Mouse (Mus musculus): ENCODE data around the gene Prmt7.
"Not testable (repeated sequence)": the region's sequence is repeated elsewhere in the genome, so short reads cannot be mapped to it uniquely, and the experiment has no call there.

Gene Prmt7

GRCm38 (mm10) chr8:106210821-106211345, at the start of gene Prmt7, which contains the start of gene Slc7a6os:
Prmt7 (plus strand) TSS chr8:106210936.
Slc7a6os (minus strand) TSS chr8:106210935.
- DNase-seq = peak; percentile 93

GRCm38 (mm10) chr8:106163251-106163650, 47.5 kb upstream of the Prmt7 start:
- no peak for DNase-seq

- DNase-seq = peak; percentile 63
These were observed 45.3 kb upstream of the Prmt7 start for GRCm38 (mm10) chr8:106165460-106165859.

GRCm38 (mm10) chr8:106168356-106169016, 42.2 kb upstream of the Prmt7 start, which contains the start of gene Slc7a6:
Slc7a6 (plus strand) TSS chr8:106168857.
- DNase-seq = peak; percentile 83

GRCm38 (mm10) chr8:106169017-106169933, 41.5 kb upstream of the Prmt7 start:
- DNase-seq = peak; percentile 34

- DNase-seq = no peak
These were observed 40.7 kb upstream of the Prmt7 start for GRCm38 (mm10) chr8:106169934-106170480.

- no peak for DNase-seq
These were observed 37.2 kb upstream of the Prmt7 start for GRCm38 (mm10) chr8:106173566-106173965.

GRCm38 (mm10) chr8:106176891-106177290, 33.8 kb upstream of the Prmt7 start:
- DNase-seq = no peak

- DNase-seq = no peak
These were observed 33.1 kb upstream of the Prmt7 start for GRCm38 (mm10) chr8:106177594-106177993.

- DNase-seq = no peak
These were observed 32.3 kb upstream of the Prmt7 start for GRCm38 (mm10) chr8:106178428-106178827.

GRCm38 (mm10) chr8:106185628-106186270, 25.0 kb upstream of the Prmt7 start:
- DNase-seq = peak; percentile 25

GRCm38 (mm10) chr8:106186394-106186793, 24.3 kb upstream of the Prmt7 start:
- no peak for DNase-seq

- no peak for DNase-seq
These were observed 21.6 kb upstream of the Prmt7 start for GRCm38 (mm10) chr8:106189162-106189561.

GRCm38 (mm10) chr8:106191639-106192038, 19.1 kb upstream of the Prmt7 start:
- no peak for DNase-seq

GRCm38 (mm10) chr8:106193162-106193561, 17.6 kb upstream of the Prmt7 start:
- DNase-seq = no peak

- no peak for DNase-seq
These were observed 16.7 kb upstream of the Prmt7 start for GRCm38 (mm10) chr8:106194062-106194461.

GRCm38 (mm10) chr8:106198741-106199140, 12.0 kb upstream of the Prmt7 start:
- DNase-seq = no peak

GRCm38 (mm10) chr8:106199596-106199995, 11.1 kb upstream of the Prmt7 start:
- not testable (repeated sequence) for DNase-seq

- DNase-seq = no peak
These were observed 553 bp upstream of the Prmt7 start for GRCm38 (mm10) chr8:106210035-106210731.

- DNase-seq = no peak
These were observed 685 bp downstream of the Prmt7 start for GRCm38 (mm10) chr8:106211421-106211820.

- DNase-seq = no peak
These were observed 3.2 kb downstream of the Prmt7 start for GRCm38 (mm10) chr8:106213959-106214358.

- DNase-seq = no peak
These were observed 8.9 kb downstream of the Prmt7 start for GRCm38 (mm10) chr8:106219620-106220019.

Data from cerebellum, adult 11 months (tissue).